Mouse (Mus musculus): Measurements from ENCODE around the gene Prlh. TPM values are rescaled to one million over a fixed set of nuclear protein-coding genes. Genes with fewer than 3 reads are reported as not detected.

Prlh gene
- total RNA-seq, 2 experiments from 2014 or later = not detected

DNA sequence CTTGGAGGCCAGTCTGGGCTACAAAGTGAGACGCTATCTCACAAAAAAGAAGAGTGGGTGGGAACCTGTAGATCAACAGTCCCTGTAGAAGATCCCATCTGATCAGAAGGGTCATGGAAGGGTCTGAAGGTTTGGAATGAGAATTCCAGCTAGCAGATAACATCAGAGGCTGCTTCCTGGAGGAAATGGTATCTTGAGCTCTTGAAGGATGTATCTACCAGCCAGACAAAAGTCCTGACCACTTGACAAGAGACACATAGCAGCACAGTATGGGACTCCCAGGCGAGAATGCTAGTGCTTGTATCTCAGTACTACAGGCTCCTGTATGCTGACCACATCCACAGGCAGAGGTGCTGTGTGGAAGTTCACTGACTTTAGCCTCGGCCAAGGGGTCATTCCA, 48.2 kb downstream of the Prlh start:
- peak; percentile 7 for DNase-seq (ENCODE audit: low spot score)

DNA sequence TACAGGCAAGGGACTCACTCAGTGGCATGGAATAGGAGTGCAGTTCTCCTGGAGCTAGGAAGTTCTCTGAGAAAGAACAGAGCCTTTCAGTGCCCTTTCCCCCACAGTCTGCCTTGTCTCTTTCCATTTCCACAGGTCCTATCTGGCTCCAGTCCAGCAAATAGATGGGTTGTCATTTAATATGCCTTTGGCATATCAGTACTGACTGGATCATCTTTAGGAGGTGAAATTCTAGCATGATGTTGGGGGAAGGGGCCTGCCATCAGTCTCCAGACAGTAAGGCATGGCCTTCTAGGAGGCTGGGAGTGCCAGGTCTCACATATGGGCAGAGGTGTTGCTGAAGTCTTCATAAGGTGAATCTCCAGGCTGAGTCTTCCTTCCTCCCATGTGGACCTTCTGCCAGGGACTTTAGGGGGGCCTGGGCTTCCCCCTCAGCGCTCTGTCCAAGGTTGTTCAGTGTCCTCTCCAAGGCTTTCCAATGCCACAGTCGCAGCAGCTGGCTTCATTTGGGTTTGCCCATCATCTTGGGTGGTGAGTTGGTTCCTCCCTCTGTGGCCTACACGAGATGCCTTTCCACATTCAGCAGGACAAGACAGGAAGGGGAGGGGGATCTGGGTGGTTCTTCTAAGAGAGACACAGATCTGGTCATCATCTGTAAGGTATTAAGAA, 49.1 kb downstream of the Prlh start:
- peak; percentile 46 for DNase-seq (ENCODE audit: low spot score)

DNA sequence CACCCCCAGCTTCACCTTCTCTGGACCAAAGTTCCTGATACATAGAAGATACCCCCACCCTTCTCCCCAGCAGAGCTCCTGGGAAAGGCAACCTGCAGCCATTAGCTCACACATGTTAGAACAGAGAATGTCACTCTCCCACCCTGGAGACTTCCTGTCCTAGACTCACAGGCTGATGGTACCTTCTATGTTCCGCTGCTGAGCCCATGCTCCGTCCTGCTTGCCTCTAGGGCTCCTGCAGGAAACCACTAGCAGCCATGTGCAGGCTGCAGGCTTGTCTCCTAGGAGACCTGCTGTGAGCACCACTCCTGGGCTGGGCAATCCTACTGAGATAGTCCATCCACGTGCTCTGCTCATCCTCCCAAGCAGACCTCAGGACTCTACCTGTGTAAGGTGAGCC, 49.7 kb downstream of the Prlh start:
- DNase-seq (ENCODE audit: low spot score) = no peak

Other genes with a start within 250 kb of the Prlh start
- 10 to 100 TPM; 24.8 to 30.5 TPM for gene Col6a3, start 109.1 kb upstream of the Prlh start, total RNA-seq (2021)
- gene Mlph, start 38.0 kb upstream of the Prlh start, total RNA-seq (2021) = under 1 TPM; 0.21 to 0.32 TPM
- gene Rab17, start 16.6 kb downstream of the Prlh start, total RNA-seq (2021) = not detected
- 100 to 1,000 TPM; 119 to 121 TPM for gene Lrrfip1, start 45.6 kb downstream of the Prlh start, total RNA-seq (2021)
- gene Rbm44, start 192.0 kb downstream of the Prlh start, total RNA-seq (2021) = not detected
- 10 to 100 TPM; 22.6 to 23.3 TPM for gene Ramp1, start 226.7 kb downstream of the Prlh start, total RNA-seq (2021)